Mouse (Mus musculus) frontal cortex, postnatal 36 days (tissue): ENCODE measurements around the gene Gm2115.
A peak's percentile ranks its signal among the peaks of the same experiment; 100 is the strongest.

Experiments used
- DNase-seq, 2 experiments: peaks; one replicate each; pipeline ENCODE4 v3.0.0; 2022; ENCODE audit warnings: low spot score in 2 of 2

Gene Gm2115

DNA sequence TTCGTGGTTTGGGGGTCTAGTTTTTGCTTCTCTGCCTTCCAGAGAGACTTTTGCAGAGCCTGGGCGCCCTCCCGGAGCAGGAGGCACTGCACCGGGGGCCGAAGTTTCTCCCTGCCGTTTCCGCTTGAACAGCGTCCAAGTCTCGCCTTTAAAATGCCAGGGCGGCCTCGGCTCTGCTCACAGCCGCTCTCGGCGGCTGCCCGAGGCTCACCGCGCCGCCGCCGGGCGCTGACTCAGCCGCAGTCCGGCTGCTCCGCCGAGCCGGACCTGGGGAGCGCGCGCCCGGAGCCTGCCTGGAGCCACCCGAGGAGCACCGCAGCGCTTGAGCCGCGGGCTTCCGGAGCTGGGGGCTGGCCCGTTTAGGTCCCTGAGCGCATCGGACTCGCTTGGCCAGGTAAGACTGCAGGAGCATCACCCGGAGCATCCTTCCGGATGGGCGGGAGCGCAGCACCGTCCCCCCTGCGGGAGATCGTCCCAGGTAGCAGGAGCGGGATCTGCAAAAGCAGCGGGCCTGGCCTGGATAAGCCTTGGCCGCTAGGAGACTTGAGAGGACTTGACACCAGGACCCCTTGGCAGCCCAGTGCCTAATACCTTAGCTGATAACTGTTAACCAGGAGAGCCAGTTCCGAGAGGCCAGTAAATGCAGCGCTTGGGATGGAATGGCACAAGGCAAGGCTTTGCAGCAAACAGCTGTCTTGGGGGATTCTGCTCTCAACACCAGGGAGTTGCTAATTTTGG lies at the start of gene Gm2115:
TSS of gene Gm2115 (plus strand) at position 159 of the 738 bp plus-strand sequence.
- peak; percentile 37 to 52 for DNase-seq

DNA sequence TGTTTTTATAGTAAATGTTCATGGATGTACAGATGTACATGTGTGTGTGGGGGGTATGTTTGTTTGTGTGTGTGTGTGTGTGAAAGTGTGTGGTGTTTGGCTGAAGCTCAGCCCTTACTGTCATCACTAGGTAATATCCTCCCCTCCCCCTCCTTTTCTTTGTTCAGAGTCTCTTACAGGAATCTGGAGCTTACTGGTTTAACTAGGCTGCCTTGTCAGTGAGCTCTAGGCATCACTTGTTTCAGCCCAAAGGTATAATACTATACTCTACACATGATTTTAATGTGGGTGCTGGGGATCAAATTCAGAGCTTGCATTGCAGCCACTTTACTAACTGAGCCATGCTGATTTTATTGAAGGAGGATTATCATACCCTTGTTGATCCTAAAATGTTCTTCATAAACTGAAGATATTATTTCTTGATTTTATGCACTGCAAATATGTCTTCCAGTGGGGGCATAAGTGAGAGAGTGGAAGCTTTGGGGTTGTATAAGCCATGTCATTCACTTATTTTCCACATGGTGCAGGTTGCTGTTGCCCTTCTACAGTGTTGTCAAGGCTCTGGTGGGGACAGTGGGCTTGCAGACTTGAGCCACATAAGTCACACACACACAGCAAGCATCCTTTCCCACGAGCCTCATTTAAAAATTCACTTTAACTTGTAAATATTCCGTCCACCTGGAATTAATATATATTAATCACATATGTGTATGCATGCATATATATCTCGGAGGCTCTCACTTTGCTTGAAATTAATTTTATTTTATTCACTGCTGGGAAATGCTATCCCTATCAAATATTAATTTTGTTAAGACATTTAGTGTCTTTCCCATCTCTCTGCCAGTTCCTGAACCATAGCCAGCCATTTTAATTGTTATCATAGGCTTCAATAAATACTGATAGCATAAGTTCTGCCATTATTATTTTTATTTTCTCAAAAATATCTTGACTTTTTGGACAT lies 45.0 kb upstream of the Gm2115 start:
- DNase-seq: no peak

GRCm38 (mm10) chr7:84486485-84486884 lies 42.3 kb upstream of the Gm2115 start:
- DNase-seq: no peak

GRCm38 (mm10) chr7:84503163-84503562 lies 25.6 kb upstream of the Gm2115 start:
- DNase-seq: no peak

DNA sequence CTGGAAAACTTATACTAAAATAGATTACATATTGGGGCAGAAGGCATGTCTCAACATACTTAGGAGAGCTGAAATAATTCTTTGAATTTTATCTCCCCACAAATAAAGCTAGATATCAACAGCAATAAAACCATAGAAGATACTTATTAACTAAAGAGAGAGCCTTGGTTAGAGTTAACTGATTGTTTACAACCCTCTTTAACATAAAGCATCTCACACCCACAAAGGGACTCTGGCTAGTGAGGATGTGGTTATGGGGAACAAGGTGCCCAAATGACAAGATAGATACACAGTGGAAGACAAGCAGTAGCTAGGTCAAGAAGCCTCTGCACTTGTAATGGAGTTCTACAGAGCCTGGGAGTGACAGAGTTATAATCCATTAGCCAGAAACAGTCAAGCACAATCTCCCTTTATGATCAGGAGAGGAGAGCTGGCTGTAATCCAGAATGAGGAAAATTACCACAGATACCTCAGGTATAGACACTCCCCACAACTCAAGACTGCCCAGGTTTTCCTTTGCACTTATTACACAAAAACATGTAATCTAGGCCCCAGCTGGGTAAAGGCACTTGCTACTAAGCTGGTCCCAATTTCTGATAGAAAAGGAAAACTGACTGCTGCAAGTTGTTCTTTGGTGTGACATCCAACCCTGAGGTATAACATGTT lies 10.1 kb upstream of the Gm2115 start:
- DNase-seq: no peak

DNA sequence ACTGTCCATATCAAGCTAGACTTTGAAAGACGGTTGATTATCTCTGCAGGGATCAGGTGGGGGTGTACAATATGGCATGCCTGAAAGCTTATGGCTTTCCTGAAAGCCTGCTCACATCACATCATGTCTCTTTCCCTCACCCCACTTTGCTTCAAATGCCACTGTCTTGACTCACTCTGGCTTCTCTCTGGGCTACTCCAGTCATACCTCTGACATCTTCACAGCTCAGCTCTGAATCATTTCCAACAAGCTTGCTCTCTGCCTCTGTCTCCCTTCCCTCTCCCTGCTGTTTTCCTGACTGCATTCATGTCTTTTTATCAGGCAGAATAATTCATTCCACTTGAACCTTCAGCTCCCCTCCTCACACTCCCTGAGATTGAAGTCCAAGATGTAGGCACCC lies 7.4 kb upstream of the Gm2115 start:
- DNase-seq: no peak

GRCm38 (mm10) chr7:84522426-84522825 lies 6.3 kb upstream of the Gm2115 start:
- DNase-seq: peak in 1 of 2 experiments; percentile 17

DNA sequence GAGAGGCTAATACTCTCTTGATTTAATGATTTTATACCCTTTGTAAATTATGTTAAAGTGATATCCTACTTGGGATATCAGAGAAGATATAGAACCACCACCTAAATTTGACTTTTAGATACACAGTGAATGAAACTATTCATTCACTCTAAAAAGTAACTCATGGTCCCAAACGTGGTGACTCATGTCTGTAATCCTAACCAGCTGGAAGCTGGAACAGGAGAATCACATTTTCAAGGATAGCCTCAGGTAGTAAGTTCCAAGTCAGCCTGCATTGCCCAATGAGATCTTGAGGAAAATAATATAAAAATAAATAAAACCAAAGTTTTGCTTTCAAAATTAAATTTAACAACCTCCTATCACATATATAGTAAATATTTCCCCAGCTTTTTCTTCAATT lies 2.6 kb upstream of the Gm2115 start:
- DNase-seq: no peak

GRCm38 (mm10) chr7:84532795-84533194 lies 4.0 kb downstream of the Gm2115 start:
- DNase-seq: no peak

GRCm38 (mm10) chr7:84534632-84535031 lies 5.9 kb downstream of the Gm2115 start:
- no peak for DNase-seq

GRCm38 (mm10) chr7:84544946-84545345 lies 16.2 kb downstream of the Gm2115 start:
- DNase-seq: no peak

DNA sequence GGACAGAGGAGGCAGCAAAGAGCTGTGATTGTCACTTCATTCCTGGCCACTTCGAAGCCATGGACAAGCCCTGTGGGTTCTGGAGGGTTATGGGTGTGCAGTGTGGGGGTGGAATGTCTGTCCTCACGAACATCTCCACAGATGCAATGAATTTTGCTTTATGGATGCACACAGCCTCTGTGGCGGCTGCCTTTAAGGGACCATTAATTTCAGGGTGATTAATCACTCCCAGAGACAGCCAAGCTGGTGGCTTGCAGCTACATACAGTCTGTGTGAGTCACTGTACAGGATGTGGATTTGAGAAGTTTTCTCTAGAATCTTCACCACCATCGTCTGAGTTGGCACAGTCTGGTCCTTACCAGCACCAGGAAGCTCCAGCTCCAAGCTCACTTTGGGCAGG lies 17.9 kb downstream of the Gm2115 start:
- no peak for DNase-seq

DNA sequence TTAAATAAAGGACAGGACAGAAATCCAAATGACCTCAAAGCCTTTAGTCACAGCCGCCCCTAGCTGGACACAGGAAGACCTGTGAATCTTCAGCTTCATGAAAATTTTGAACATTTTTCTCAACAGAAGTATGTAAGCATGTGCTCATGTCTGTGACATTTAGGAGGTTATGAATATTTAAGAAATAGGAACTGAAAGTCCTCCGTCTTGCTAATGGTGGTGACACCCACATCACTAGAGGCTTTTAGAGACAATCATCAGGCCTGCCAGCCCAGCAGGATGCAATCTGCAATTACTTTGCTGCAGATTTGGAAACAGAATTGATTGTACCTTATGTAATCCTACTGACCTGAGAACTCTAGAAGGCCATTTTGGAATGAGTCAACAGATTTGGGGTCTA lies 22.7 kb downstream of the Gm2115 start:
- no peak for DNase-seq

- no peak for DNase-seq
Observed at GRCm38 (mm10) chr7:84555294-84555693, 26.5 kb downstream of the Gm2115 start.

DNA sequence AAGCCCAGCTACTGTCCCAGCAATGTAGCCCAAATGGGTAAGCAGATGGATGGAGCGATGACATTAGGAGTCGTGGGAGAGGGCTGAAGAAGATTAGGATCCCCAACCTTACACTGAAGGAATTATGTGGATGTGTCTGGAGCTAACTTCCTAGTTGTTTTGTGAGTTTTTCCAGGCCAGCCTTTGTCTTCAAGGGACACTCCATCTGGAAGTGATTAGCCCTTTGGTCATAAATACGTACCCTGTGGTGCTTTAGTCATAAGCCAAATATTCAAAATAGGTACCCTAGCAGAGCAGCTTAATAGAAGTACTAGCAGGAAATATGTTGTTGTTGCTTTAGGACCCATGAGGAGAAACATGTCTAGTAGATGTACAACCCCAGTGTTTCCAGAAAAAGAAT lies 28.6 kb downstream of the Gm2115 start:
- no peak for DNase-seq

DNA sequence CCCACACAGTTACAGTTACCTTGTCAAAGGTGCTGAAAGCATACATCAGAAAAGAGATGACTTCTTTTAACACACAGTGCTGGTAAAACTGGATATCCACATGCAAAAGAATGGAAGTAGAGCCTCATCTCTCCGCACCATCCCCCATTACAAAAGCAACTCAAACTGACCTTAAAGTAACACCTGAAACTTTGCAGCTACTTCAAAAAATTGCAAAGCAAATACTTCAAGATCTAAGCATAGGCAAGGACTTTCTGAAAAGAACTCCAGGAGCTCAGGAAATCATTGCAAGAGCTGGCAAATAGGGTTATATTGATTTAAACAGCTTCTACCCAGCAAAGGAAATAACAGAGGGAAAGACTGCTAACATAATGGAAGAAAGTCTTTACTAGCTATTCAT lies 31.7 kb downstream of the Gm2115 start:
- no peak for DNase-seq

GRCm38 (mm10) chr7:84564236-84564635 lies 35.5 kb downstream of the Gm2115 start:
- no peak for DNase-seq

DNA sequence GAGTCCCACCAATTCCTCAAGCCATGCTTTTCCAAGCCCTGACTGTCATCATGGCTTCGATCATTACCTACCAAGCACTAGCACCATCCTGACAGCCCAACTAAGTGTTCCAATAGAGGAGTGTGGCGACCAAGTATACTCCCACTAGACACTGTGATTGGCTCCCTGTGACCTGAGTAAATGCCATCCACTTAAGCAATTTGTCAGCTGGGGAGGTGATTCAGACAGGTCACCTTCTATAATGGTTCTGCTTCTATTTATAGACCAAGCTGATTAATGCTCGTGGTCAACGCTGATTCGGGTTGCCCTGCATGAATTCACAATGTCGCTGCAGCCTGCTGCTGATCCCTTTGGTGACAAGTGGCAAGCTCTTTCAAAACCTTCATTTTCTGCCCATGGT lies 37.4 kb downstream of the Gm2115 start:
- DNase-seq: no peak

DNA sequence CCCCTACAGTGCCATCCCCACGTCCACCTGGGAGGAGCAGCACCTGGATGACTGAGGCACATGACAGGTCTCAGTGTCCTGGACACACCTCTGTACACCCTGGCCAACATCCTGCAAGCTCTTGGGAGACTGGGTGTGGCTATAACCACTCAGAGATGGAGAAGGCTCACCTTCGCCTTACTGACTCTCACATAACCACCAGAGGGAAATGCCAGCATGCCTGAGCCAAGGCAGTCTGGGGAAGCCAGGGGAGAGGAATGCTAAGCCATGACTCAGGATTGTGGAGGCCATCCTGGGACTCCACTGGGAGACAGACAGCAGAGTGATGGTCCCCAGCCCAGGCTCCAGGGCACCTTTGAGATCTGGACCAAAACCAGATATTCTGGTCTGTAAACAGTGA lies 48.3 kb downstream of the Gm2115 start:
- no peak for DNase-seq

DNA sequence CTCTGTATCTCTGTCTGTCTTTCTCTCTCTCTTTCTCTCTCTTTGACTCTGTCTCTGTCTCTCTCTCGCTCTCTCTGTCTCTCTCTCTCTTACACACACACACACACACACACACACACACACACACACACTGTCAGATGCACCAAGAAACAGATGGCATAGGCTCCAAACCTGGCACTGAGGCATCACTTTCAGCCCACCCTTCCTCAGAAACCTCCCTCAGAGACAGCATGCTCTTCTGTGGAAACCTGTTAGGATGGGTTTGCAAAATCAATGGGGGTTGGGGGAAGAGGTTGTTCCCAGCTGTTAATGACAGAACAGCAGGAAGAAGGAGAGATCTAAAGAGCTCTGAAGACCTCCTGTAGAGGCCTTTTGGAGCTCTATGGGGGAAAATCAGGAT lies 50.1 kb downstream of the Gm2115 start:
- peak in 1 of 2 experiments; percentile 69 for DNase-seq

GRCm38 (mm10) chr7:84579769-84580168 lies 51.0 kb downstream of the Gm2115 start:
- peak in 1 of 2 experiments; percentile 54 for DNase-seq

DNA sequence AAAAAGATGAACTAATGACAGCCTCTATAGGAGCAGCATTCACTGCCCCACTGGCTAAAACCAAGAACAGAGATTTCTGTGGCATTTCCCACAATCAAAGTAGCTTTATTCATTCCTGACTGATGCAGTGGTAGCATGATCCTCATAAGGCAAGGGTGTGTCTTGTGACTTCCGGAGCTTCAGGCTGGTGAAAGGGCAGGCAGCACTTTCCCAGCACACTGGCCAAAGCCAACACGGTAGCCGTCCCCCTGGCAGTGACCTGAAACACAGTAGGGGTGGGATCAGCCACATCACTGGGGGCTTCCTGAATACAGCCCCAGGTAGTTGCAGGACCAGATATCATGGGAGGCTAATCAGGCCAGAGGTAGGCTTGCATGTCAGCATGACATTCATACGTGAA lies 56.3 kb downstream of the Gm2115 start:
- no peak for DNase-seq
